Mouse (Mus musculus) v-Abl transformed pro-B cells (cell line): ENCODE results near the gene Pgm2.

Source experiments
- in situ Hi-C, 2 experiments: fragments of 400-800 bp; cut with MboI; formaldehyde crosslinking; loops; one replicate each; pipeline ENCODE4 v1.15.1; 2025; ENCODE audit not compliant: unreplicated experiment in 2 of 2

Gene Pgm2

GRCm38 (mm10) chr5:64070742-64071476, 21.8 kb upstream of the Pgm2 start:
- in situ Hi-C loops, result loop anchor here (5.0 to 25.0 kb wide), 4 partner anchors 164 to 1134 kb away; partner anchors contain the start of gene 0610040J01Rik (in 2 of the 2)

GRCm38 (mm10) chr5:64074455-64074854, 18.3 kb upstream of the Pgm2 start:
- in situ Hi-C loops, result loop anchor here (5.0 to 25.0 kb wide), 4 partner anchors 167 to 1137 kb away; partner anchors contain the start of gene 0610040J01Rik (in 2 of the 2)

- in situ Hi-C loops, result loop anchor here (5.0 kb wide), 2 partner anchors 202 to 737 kb away; no protein-coding TSS in a partner anchor
Measured at GRCm38 (mm10) chr5:64075506-64075905, 17.2 kb upstream of the Pgm2 start.

GRCm38 (mm10) chr5:64077353-64077752, 15.4 kb upstream of the Pgm2 start:
- in situ Hi-C loops, result loop anchor here (5.0 kb wide), 2 partner anchors 200 to 735 kb away; no protein-coding TSS in a partner anchor

GRCm38 (mm10) chr5:64078740-64079461, 13.8 kb upstream of the Pgm2 start:
- in situ Hi-C loops, result loop anchor here (5.0 kb wide), 2 partner anchors 198 to 733 kb away; no protein-coding TSS in a partner anchor

- in situ Hi-C loops, result loop anchor here (5.0 kb wide), 2 partner anchors 198 to 733 kb away; no protein-coding TSS in a partner anchor
Measured at GRCm38 (mm10) chr5:64079462-64079817, 13.3 kb upstream of the Pgm2 start.

- in situ Hi-C loops, result loop anchor here in 1 of 2 experiments (5.0 kb wide), 1 partner anchor 729 kb away; no protein-coding TSS in a partner anchor
Measured at GRCm38 (mm10) chr5:64083447-64084359, 9.0 kb upstream of the Pgm2 start.

- in situ Hi-C loops, result no loop called here
Measured at GRCm38 (mm10) chr5:64085405-64085804, 7.3 kb upstream of the Pgm2 start.

GRCm38 (mm10) chr5:64088740-64089139, 4.0 kb upstream of the Pgm2 start:
- in situ Hi-C loops, result no loop called here

- in situ Hi-C loops, result no loop called here
Measured at GRCm38 (mm10) chr5:64093349-64093871, 660 bp downstream of the Pgm2 start.

GRCm38 (mm10) chr5:64095342-64095993, 2.7 kb downstream of the Pgm2 start:
- in situ Hi-C loops, result no loop called here

GRCm38 (mm10) chr5:64101993-64102716, 9.4 kb downstream of the Pgm2 start:
- in situ Hi-C loops, result no loop called here

- in situ Hi-C loops, result no loop called here
Measured at GRCm38 (mm10) chr5:64102717-64103075, 9.9 kb downstream of the Pgm2 start.

- in situ Hi-C loops, result no loop called here
Measured at GRCm38 (mm10) chr5:64107596-64108289, 15.0 kb downstream of the Pgm2 start.

- in situ Hi-C loops, result no loop called here
Measured at GRCm38 (mm10) chr5:64109217-64109616, 16.5 kb downstream of the Pgm2 start.

- in situ Hi-C loops, result no loop called here
Measured at GRCm38 (mm10) chr5:64112360-64112759, 19.6 kb downstream of the Pgm2 start.

- in situ Hi-C loops, result no loop called here
Measured at GRCm38 (mm10) chr5:64114210-64114609, 21.5 kb downstream of the Pgm2 start.

GRCm38 (mm10) chr5:64117191-64117590, 24.4 kb downstream of the Pgm2 start:
- in situ Hi-C loops, result no loop called here
